Mouse (Mus musculus): ENCODE data around the gene Miox. TPM values are rescaled to one million over a fixed set of nuclear protein-coding genes. Genes with fewer than 3 reads are reported as not detected.

The Miox gene
- polyA plus RNA-seq, 1 experiment from 2014 or later = not detected

DNA sequence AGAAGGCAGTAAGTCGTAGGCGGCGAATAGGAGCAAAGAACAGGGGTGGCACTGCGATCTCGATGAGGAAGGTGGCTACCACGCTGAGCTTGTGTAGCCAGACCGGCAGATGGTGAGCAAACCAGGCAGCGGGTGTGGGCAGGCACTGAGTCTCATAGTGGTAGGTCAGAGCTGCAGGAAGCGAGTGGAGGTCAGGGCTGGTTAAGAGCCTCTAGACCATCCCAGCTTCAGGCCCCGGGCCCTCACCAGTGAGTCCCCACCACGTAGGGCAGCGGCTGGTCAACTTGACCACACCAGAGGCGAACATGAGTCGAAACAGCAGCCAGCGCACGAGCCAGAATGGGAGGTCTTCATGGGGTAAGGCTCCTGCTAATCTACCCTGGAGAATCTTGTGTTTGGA lies 19.6 kb downstream of the Miox start:
- H3K4me1 ChIP-seq = peaks cover 32% of the 10 kb centered on the region
- 94% methylated on average over 16 of the region's 16 CpGs for WGBS
- DNase-seq (ENCODE audit: low spot score) = no peak
- H3K9me3 ChIP-seq = no peaks in the 10 kb centered on the region
- H3K4me3 ChIP-seq = peak overlapping the region; percentile 77
- no peaks in the 10 kb centered on the region for H3K27me3 ChIP-seq (ENCODE audit: insufficient read depth, poor library complexity, severe bottlenecking)
- H3K36me3 ChIP-seq = peaks cover 48% of the 10 kb centered on the region
- no peak overlapping the region for H3K27ac ChIP-seq

DNA sequence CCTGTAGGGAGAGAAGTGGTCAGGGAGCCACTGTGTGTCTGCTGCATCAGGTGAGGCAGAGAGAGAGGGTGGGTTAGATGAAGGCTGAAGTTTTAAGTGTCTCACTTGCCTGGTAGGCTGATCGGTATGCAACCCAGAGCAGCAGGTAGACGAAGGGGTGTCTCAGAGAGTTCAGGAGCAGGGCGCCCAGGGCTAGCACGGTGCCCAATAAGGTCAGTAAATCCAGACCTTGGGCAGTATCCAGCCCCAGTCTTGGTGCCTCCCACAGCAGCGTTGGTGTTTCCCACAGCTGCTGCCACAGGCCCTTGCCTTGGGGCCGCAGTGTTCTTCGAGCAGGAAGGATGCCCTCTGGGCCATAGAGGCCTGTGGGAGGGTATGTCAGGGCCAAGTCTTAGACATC lies 20.3 kb downstream of the Miox start:
- Histone ChIP-seq H3K27ac (peak overlapping the region; percentile 92), H3K4me1 (peaks cover 34% of the 10 kb centered on the region), H3K36me3 (peaks cover 51% of the 10 kb centered on the region), H3K4me3 (peak overlapping the region; percentile 77), H3K27me3 (ENCODE audit: insufficient read depth, poor library complexity, severe bottlenecking) (no peaks in the 10 kb centered on the region), H3K9me3 (no peaks in the 10 kb centered on the region)
- no peak for DNase-seq (ENCODE audit: low spot score)
- WGBS = 83% methylated on average over 7 of the region's 7 CpGs

DNA sequence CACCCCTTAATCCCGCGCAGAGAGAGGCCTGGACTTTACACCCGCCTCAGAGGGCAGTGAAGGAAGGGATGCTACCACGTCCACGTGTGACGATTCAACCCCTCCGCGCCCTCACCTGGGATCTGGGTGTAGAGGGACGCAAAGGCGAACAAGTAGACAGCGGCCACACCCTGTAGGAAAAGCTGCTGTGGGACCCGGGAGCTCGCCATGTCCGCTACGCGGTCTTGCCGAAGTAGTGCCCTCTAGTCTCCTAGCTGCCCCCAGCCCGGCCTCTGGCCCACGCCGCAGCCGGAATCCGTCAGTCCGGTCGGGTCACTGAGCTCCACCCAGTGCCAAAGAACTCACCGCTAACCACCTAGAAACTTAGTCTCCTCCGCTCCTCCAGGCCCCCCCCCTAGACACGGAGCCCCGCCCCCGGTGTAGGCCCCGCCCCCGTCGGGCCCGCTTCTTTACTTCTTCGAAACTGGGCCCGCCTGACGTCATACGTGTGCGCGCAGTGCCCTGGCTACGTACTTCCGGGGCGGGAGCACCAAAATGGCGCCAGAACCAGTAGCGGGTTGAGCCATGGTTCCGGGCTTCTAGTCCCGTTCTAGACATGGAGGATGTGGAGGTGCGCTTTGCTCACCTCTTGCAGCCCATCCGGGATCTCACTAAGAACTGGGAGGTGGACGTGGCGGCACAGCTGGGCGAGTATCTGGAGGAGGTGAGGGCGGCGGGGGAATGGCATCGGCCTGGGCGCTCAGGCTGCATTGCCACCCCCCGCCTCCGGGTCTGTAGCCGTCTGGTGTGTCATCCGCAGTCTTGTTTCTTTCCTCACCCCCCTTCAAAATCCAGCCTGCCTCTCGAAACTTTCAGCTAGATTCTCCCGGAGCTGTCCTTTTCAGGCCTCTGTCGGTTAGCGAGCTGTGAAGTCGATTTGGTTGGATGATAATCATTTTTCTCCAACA lies 21.3 kb downstream of the Miox start, which contains the start of the genes Lmf2 and Ncaph2:
TSS of gene Lmf2 (minus strand) at position 419 of the 947 bp plus-strand sequence.
TSS of gene Ncaph2 (plus strand) at position 479 of the 947 bp plus-strand sequence.
- WGBS = under 1% methylated on average over 64 of the region's 64 CpGs
- H3K9me3 ChIP-seq = no peaks in the 10 kb centered on the region
- H3K27ac ChIP-seq = peak within 1 kb of the TSS; percentile 92
- peak; percentile 98 for DNase-seq (ENCODE audit: low spot score)
- peaks cover 32% of the 10 kb centered on the region for H3K4me1 ChIP-seq
- no peaks in the 10 kb centered on the region for H3K27me3 ChIP-seq (ENCODE audit: insufficient read depth, poor library complexity, severe bottlenecking)
- H3K4me3 ChIP-seq = peak within 1 kb of the TSS; percentile 77
- H3K36me3 ChIP-seq = peaks cover 50% of the 10 kb centered on the region

DNA sequence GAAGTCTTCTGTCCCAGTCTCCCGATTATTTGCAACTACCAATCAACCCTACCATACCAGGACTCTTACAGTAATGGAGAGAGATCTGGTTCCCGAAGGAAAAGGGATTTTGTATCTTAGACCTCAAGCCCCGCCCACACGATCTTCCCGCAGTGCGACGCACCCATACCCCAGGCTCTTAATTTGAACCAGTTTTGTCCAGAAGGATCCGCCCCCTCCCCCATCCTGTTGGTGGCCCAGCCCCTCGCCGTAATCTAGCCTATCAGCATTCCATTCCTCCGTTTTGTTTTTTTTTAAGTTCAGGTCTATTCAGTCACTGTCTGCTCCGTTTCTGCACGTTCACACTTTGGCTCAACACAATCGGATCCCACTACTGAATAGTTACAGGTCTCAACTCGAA lies 22.2 kb downstream of the Miox start:
- WGBS = under 1% methylated on average over 15 of the region's 15 CpGs
- peaks cover 29% of the 10 kb centered on the region for H3K4me1 ChIP-seq
- peaks cover 50% of the 10 kb centered on the region for H3K36me3 ChIP-seq
- H3K27ac ChIP-seq = peak overlapping the region; percentile 92
- no peaks in the 10 kb centered on the region for H3K9me3 ChIP-seq
- H3K4me3 ChIP-seq = peak overlapping the region; percentile 77
- H3K27me3 ChIP-seq (ENCODE audit: insufficient read depth, poor library complexity, severe bottlenecking) = no peaks in the 10 kb centered on the region
- peak; percentile 95 for DNase-seq (ENCODE audit: low spot score)

- Histone ChIP-seq H3K36me3 (peaks cover 49% of the 10 kb centered on the region), H3K4me3 (no peak overlapping the region), H3K27ac (no peak overlapping the region), H3K9me3 (no peaks in the 10 kb centered on the region), H3K4me1 (peaks cover 26% of the 10 kb centered on the region), H3K27me3 (ENCODE audit: insufficient read depth, poor library complexity, severe bottlenecking) (no peaks in the 10 kb centered on the region)
- DNase-seq (ENCODE audit: low spot score) = no peak
- 63% methylated on average over 3 of the region's 3 CpGs for WGBS
Observed at GRCm38 (mm10) chr15:89358784-89359183, 24.6 kb downstream of the Miox start.

DNA sequence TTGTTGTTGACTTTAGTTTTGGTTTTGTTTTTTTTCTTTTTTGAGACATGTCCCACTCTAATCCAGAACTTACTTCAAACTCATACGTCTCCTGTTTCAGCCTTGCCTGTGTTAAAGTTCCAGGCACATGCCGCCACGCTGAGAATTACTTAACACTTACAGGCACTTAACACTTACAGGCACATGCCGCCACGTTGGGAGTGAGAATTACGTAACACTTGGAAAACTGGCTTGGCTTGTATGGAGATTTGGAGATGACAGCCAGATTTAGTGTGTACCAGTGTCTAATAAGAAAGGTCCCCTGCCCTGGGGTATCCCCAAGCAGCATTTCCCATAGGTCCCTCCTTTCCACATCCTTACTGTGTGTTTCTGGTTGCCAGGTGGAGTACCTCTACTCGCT lies 28.9 kb downstream of the Miox start:
- WGBS = 91% methylated on average over 7 of the region's 7 CpGs

GRCm38 (mm10) chr15:89365141-89365551 lies 30.9 kb downstream of the Miox start:
- no peak overlapping the region for H3K27ac ChIP-seq
- H3K9me3 ChIP-seq = no peaks in the 10 kb centered on the region
- H3K4me1 ChIP-seq = no peaks in the 10 kb centered on the region
- WGBS = 94% methylated on average over 4 of the region's 4 CpGs
- no peaks in the 10 kb centered on the region for H3K27me3 ChIP-seq (ENCODE audit: insufficient read depth, poor library complexity, severe bottlenecking)
- DNase-seq (ENCODE audit: low spot score) = no peak
- no peak overlapping the region for H3K4me3 ChIP-seq
- peaks cover 99% of the 10 kb centered on the region for H3K36me3 ChIP-seq

More for the DNA sequence above, 28.9 kb downstream of the Miox start:
- no peaks in the 10 kb centered on the region for H3K27me3 ChIP-seq (ENCODE audit: insufficient read depth, poor library complexity, severe bottlenecking)
- H3K4me1 ChIP-seq = peaks cover 9% of the 10 kb centered on the region; the same call in 1 of the 2 replicates
- H3K9me3 ChIP-seq = no peaks in the 10 kb centered on the region
- H3K4me3 ChIP-seq = no peak overlapping the region
- no peak for DNase-seq (ENCODE audit: low spot score)
- H3K27ac ChIP-seq = no peak overlapping the region
- H3K36me3 ChIP-seq = peaks cover 90% of the 10 kb centered on the region

DNA sequence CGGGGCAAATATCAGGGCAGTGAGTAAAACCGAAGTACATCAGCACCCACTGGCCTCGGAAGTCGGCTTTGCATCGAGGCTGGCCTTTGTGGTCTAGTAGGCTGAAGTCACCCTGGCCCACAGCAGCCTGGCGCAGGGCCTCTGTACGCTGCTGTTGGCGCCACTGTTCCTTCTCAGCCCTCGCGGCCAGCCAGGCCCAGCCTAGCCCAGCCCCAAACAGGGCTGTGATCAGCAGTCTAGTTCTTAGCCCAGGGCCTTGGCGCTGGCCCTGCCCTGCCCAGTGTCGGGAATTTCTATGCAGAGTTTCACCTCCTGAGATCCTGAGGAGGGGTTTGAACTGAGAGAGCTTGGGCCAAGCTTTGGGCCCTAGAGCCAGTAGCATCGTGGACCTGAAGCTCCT lies 37.9 kb downstream of the Miox start:
- Histone ChIP-seq H3K4me3 (peak overlapping the region; percentile 76), H3K4me1 (peaks cover 28% of the 10 kb centered on the region), H3K9me3 (no peaks in the 10 kb centered on the region), H3K27ac (peak overlapping the region; percentile 22; the same call in 1 of the 2 replicates), H3K27me3 (ENCODE audit: insufficient read depth, poor library complexity, severe bottlenecking) (peaks cover 13% of the 10 kb centered on the region), H3K36me3 (peaks cover 57% of the 10 kb centered on the region)
- DNase-seq (ENCODE audit: low spot score) = no peak
- WGBS = 89% methylated on average over 13 of the region's 13 CpGs

DNA sequence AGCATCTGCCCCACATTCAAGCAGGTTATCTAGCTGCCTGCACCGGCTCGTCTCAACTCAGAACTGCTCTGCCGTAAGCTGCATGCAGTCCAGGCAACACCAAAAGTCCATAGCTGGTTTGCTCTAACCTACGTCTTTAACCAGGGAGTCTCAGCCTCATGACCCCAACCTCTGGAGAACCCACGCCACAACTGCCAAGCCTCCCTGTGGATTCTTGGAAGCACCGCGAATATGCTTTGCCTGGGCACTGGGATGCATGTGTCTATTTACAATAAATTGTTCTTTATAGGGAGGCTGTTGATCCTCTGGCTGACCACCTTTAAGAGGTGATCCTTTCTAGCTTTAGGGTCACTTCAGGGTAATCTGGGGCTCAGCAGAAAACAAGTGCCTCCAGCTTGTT lies 38.3 kb downstream of the Miox start:
- no peaks in the 10 kb centered on the region for H3K9me3 ChIP-seq
- H3K27me3 ChIP-seq (ENCODE audit: insufficient read depth, poor library complexity, severe bottlenecking) = peaks cover 18% of the 10 kb centered on the region
- no peak for DNase-seq (ENCODE audit: low spot score)
- H3K27ac ChIP-seq = peak overlapping the region; percentile 94; the same call in 1 of the 2 replicates
- peaks cover 33% of the 10 kb centered on the region for H3K4me1 ChIP-seq
- peaks cover 53% of the 10 kb centered on the region for H3K36me3 ChIP-seq
- 84% methylated on average over 7 of the region's 7 CpGs for WGBS
- H3K4me3 ChIP-seq = peak overlapping the region; percentile 76

- Histone ChIP-seq H3K4me3 (peak overlapping the region; percentile 76), H3K4me1 (peaks cover 35% of the 10 kb centered on the region), H3K36me3 (peaks cover 46% of the 10 kb centered on the region), H3K9me3 (no peaks in the 10 kb centered on the region), H3K27ac (peak overlapping the region; percentile 94), H3K27me3 (ENCODE audit: insufficient read depth, poor library complexity, severe bottlenecking) (peaks cover 25% of the 10 kb centered on the region)
- WGBS = 2% methylated on average over 35 of the region's 35 CpGs
- DNase-seq (ENCODE audit: low spot score) = peak; percentile 92
Observed at GRCm38 (mm10) chr15:89373027-89373761, 39.0 kb downstream of the Miox start.

DNA sequence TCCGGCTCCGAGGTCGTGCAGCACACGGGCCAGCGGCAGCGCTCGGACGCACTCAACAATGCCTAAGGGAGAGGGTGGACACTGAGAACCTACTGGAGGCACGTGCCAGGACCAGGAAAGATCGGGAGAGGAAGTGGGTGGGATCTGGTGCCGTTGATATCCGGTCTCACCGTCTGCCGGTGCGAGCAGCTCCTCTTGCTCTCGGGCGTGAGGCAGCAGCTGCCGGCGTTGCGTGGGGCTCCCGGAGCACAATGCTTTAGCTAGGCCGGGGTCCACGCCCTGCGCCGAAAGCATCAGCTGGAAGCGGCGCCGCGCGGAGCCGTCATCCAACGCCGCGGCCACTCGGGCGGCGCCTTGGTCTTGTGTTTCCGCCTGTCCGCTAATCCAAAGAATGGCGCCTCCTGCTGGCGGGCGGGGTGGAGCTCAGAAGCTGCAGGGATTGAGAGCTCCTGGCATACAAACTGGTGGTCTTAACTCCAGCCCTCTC lies 39.6 kb downstream of the Miox start, which contains the start of gene Sco2:
TSS of gene Sco2 (minus strand) at position 85 of the 487 bp plus-strand sequence.
- peaks cover 41% of the 10 kb centered on the region for H3K4me1 ChIP-seq

GRCm38 (mm10) chr15:89374340-89374739 lies 40.1 kb downstream of the Miox start:
- H3K4me1 ChIP-seq = peaks cover 46% of the 10 kb centered on the region
- WGBS = 52% methylated on average over 9 of the region's 9 CpGs

More for the DNA sequence above, 39.6 kb downstream of the Miox start, which contains the start of gene Sco2:
- Histone ChIP-seq H3K4me3 (peak within 1 kb of the TSS; percentile 76), H3K9me3 (no peaks in the 10 kb centered on the region), H3K27me3 (ENCODE audit: insufficient read depth, poor library complexity, severe bottlenecking) (peaks cover 31% of the 10 kb centered on the region), H3K27ac (peak within 1 kb of the TSS; percentile 94), H3K36me3 (peaks cover 40% of the 10 kb centered on the region)
- peak; percentile 97 for DNase-seq (ENCODE audit: low spot score)
- under 1% methylated on average over 42 of the region's 42 CpGs for WGBS

More at GRCm38 (mm10) chr15:89374340-89374739, 40.1 kb downstream of the Miox start:
- peaks cover 35% of the 10 kb centered on the region for H3K36me3 ChIP-seq
- DNase-seq (ENCODE audit: low spot score) = no peak
- peaks cover 36% of the 10 kb centered on the region for H3K27me3 ChIP-seq (ENCODE audit: insufficient read depth, poor library complexity, severe bottlenecking)
- no peaks in the 10 kb centered on the region for H3K9me3 ChIP-seq
- H3K4me3 ChIP-seq = peak overlapping the region; percentile 76
- peak overlapping the region; percentile 94 for H3K27ac ChIP-seq
